In genomic region chr3:79737780-79738179, GRCm38 (mm10) we compare ENCODE assay signal across 31 mouse cellular contexts. TPM values are rescaled to one million over a fixed set of nuclear protein-coding genes. Genes with fewer than 3 reads are reported as not detected.
DNase-seq lines count a peak whose midpoint lies in the region; ATAC-seq lines count a peak whose summit lies in the region.
"Had no signal": no experiment of that assay in that cellular context is flagged by ENCODE, and none has a peak within 500 bp of the region (broad histone marks: within the 10 kb centered on the region; RNA-seq: fewer than 3 reads in every experiment).

Gene Rxfp1 (minus strand): TSS chr3:79737880.

- 50% methylated on average over 3 of the region's 4 CpGs for WGBS in heart, embryonic 10.5 days
- 26% methylated on average over 4 of the region's 4 CpGs for WGBS in heart, embryonic 16.5 days
- 79% methylated on average over 4 of the region's 4 CpGs for WGBS in embryonic facial prominence, embryonic 10.5 days

- no peak for DNase-seq in heart, embryonic 10.5 days (ENCODE audit: low spot score)
- no peak for DNase-seq in heart, postnatal 14 days
- no peak for DNase-seq in heart, postnatal 36 days
- DNase-seq in 3T3-L1 (ENCODE audit: low read depth, low spot score): peak; percentile 43
- DNase-seq in left cerebral cortex, adult 8-10 months (ENCODE audit: low spot score in 2 of 2): no peak
- DNase-seq in thymus, postnatal 0 days (ENCODE audit: low spot score): no peak
- DNase-seq in embryonic facial prominence, embryonic 10.5 days (ENCODE audit: low spot score): no peak
- DNase-seq: adrenal gland, adult 8-10 months; B cell, adult 2 months; embryo, embryonic 11 days; gastrocnemius, postnatal 14 days; heart, postnatal 10 days; kidney, adult 11 months; kidney, postnatal 36 days; layer of hippocampus, adult 9-11 months; lung, adult 18-20 months; lung, postnatal 10 days; thymus, adult 18-20 months; thymus, postnatal 4 days had no signal

- no peaks in the 10 kb centered on the region for H3K27me3 ChIP-seq in heart, embryonic 10.5 days (ENCODE audit: insufficient read depth, poor library complexity, severe bottlenecking)
- H3K27me3 ChIP-seq in heart, embryonic 16.5 days (ENCODE audit: control insufficient read depth, insufficient read depth, low read length): no peaks in the 10 kb centered on the region
- no peaks in the 10 kb centered on the region for H3K27me3 ChIP-seq in embryonic facial prominence, embryonic 10.5 days (replicated peaks; ENCODE audit: low read depth, poor library complexity, severe bottlenecking)
- H3K27me3 ChIP-seq: hindbrain, embryonic 13.5 days; kidney, embryonic 15.5 days; limb, embryonic 13.5 days; liver, embryonic 12.5 days had no signal

- H3K27ac ChIP-seq in heart, embryonic 10.5 days: no peak within 1 kb of the TSS
- 0 out of 2 replicates have a peak within 1 kb of the TSS, but pooled peaks have one; percentile 23 for H3K27ac ChIP-seq in heart, embryonic 16.5 days (ENCODE audit: low read length)
- H3K27ac ChIP-seq in embryonic facial prominence, embryonic 10.5 days (replicated peaks): no peak within 1 kb of the TSS
- H3K27ac ChIP-seq: hindbrain, embryonic 13.5 days; kidney, embryonic 15.5 days; limb, embryonic 13.5 days; liver, embryonic 12.5 days had no signal

- peak within 1 kb of the TSS; percentile 46 for H3K4me2 ChIP-seq in heart, embryonic 16.5 days (ENCODE audit: low read depth, low read length)
- H3K4me2 ChIP-seq: hindbrain, embryonic 13.5 days; kidney, embryonic 15.5 days; limb, embryonic 13.5 days; liver, embryonic 12.5 days; midbrain, embryonic 11.5 days had no signal

- H3K9ac ChIP-seq in heart, embryonic 16.5 days (ENCODE audit: low read length): 0 out of 2 replicates have a peak within 1 kb of the TSS, but pooled peaks have one; percentile 29
- H3K9ac ChIP-seq: hindbrain, embryonic 13.5 days; kidney, embryonic 15.5 days; limb, embryonic 13.5 days; liver, embryonic 12.5 days had no signal

- H3K9me3 ChIP-seq in heart, embryonic 10.5 days: no peaks in the 10 kb centered on the region
- no peaks in the 10 kb centered on the region for H3K9me3 ChIP-seq in heart, embryonic 16.5 days (replicated peaks; ENCODE audit: control insufficient read depth, low read length)
- H3K9me3 ChIP-seq in embryonic facial prominence, embryonic 10.5 days: no peaks in the 10 kb centered on the region
- H3K9me3 ChIP-seq: hindbrain, embryonic 13.5 days; kidney, embryonic 15.5 days; limb, embryonic 13.5 days; liver, embryonic 12.5 days had no signal

- H3K4me1 ChIP-seq in heart, embryonic 10.5 days: no peaks in the 10 kb centered on the region
- peaks cover 3% of the 10 kb centered on the region for H3K4me1 ChIP-seq in heart, embryonic 16.5 days (ENCODE audit: control insufficient read depth, insufficient read depth, low read length)
- H3K4me1 ChIP-seq in embryonic facial prominence, embryonic 10.5 days: no peaks in the 10 kb centered on the region
- H3K4me1 ChIP-seq: hindbrain, embryonic 13.5 days; kidney, embryonic 15.5 days; liver, embryonic 12.5 days had no signal

- intact Hi-C loops in heart, postnatal 14 days (cut with DNase I): loop anchor here (5.0 kb wide), 1 partner anchor 65 kb away; no protein-coding TSS in a partner anchor
- intact Hi-C loops in heart, postnatal 36 days (cut with DNase I): no loop called here

- peak; percentile 10; the same call in 1 of the 2 replicates for ATAC-seq in heart, embryonic 16.5 days (replicated peaks; ENCODE audit: extremely low read depth, insufficient read depth, low FRiP score)
- ATAC-seq: forebrain, embryonic 14.5 days; liver, embryonic 12.5 days had no signal

- 0 out of 2 replicates have a peak within 1 kb of the TSS, but pooled peaks have one; percentile 12 for H3K4me3 ChIP-seq in heart, embryonic 10.5 days
- peak within 1 kb of the TSS; percentile 34 for H3K4me3 ChIP-seq in heart, embryonic 16.5 days (ENCODE audit: low read length)
- H3K4me3 ChIP-seq in embryonic facial prominence, embryonic 10.5 days: no peak within 1 kb of the TSS
- H3K4me3 ChIP-seq: hindbrain, embryonic 13.5 days; kidney, embryonic 15.5 days; limb, embryonic 13.5 days; liver, embryonic 12.5 days had no signal

- no peaks in the 10 kb centered on the region for H3K36me3 ChIP-seq in heart, embryonic 10.5 days
- no peaks in the 10 kb centered on the region for H3K36me3 ChIP-seq in heart, embryonic 16.5 days (ENCODE audit: control insufficient read depth, insufficient read depth)
- no peaks in the 10 kb centered on the region for H3K36me3 ChIP-seq in embryonic facial prominence, embryonic 10.5 days (replicated peaks)
- H3K36me3 ChIP-seq: hindbrain, embryonic 13.5 days; kidney, embryonic 15.5 days; limb, embryonic 13.5 days; liver, embryonic 12.5 days had no signal

RNA-seq across cellular contexts. Expression of gene Rxfp1, which starts in this region (rescaled TPM):
- 2.8 and 6.0 TPM in 2 replicates for polyA plus RNA-seq in heart, embryonic 10.5 days (2016; fragmentation: Nextera tagmentation; extraction: Ambion mirVana)
- total RNA-seq in heart, postnatal 14 days (2021): 1 to 10 TPM; 1.6 to 2.2 TPM
- 12.4 and 15.1 TPM in 2 replicates for polyA plus RNA-seq in heart, embryonic 16.5 days (2015; fragmentation: Nextera tagmentation; extraction: Ambion mirVana)
- 1 to 10 TPM; 1.4 to 2.1 TPM for total RNA-seq in heart, postnatal 36 days (2021)
- total RNA-seq in left cerebral cortex, adult 8-10 months (2022): 10 to 100 TPM; 14.1 to 16.4 (median 15.6) TPM
- 1.3 and 1.6 TPM in 2 replicates for polyA plus RNA-seq in thymus, postnatal 0 days (2015; fragmentation: Nextera tagmentation; extraction: Ambion mirVana)
- 0.04 and 0.15 TPM in 2 replicates for polyA plus RNA-seq in embryonic facial prominence, embryonic 10.5 days (2016; fragmentation: Nextera tagmentation; extraction: Ambion mirVana)
- total RNA-seq: gastrocnemius, postnatal 14 days; megakaryocyte progenitor cell, adult 5-6 weeks; MEL; neutrophil, adult 5-6 weeks had no signal
- polyA plus RNA-seq: midbrain, embryonic 11.5 days; small intestine, adult 2 months; stomach, embryonic 16.5 days had no signal

Comparison
In these comparisons a context has a peak if more than half of its experiments do, and no peak if none do; other contexts are left out.
1. RNA of gene Rxfp1 (total RNA-seq): 14.1 to 16.4 TPM in left cerebral cortex, adult 8-10 months; 1.6 to 2.2 TPM in heart, postnatal 14 days and 1.4 to 2.1 TPM in heart, postnatal 36 days; every median in the first group is over 4 times any median in the second.